Mouse (Mus musculus) MEL (cell line): ENCODE measurements around the gene Ddit4l. TPM values are rescaled to one million over a fixed set of nuclear protein-coding genes. Genes with fewer than 3 reads are reported as not detected.

Source experiments
- DNase-seq: peaks from one replicate; pipeline ENCODE4 v3.0.0; 2011; ENCODE audit warnings: low read depth, low spot score
- H3K27ac ChIP-seq: 2 replicates; pipeline ENCODE4 v1.5.1; 2012; ENCODE audit warnings: low read depth, mild to moderate bottlenecking, control low read depth, low read length, moderate library complexity; ENCODE audit not compliant: control insufficient read depth
- H3K27me3 ChIP-seq, 2 experiments: fragments of 150-350 bp in 1 of 2; sonication (generic) in 1 of 2; 2 replicates each; pipeline ENCODE4 v1.6.1; 2012; ENCODE audit warnings: low read length in 2 of 2, mild to moderate bottlenecking in 2 of 2, improper control_type of control experiment in 1 of 2, moderate library complexity in 1 of 2; ENCODE audit not compliant: insufficient read depth in 2 of 2, control insufficient read depth in 1 of 2
- H3K36me3 ChIP-seq, 2 experiments: 2 replicates each; pipeline ENCODE4 v1.6.1; 2012 to 2014; ENCODE audit warnings: low read length in 2 of 2, improper control_type of control experiment in 1 of 2, inconsistent platforms in 1 of 2, mild to moderate bottlenecking in 1 of 2; ENCODE audit not compliant: insufficient read depth in 2 of 2, control insufficient read depth in 1 of 2
- H3K4me1 ChIP-seq, 2 experiments: fragments of 150-350 bp in 1 of 2; sonication (generic) in 1 of 2; 2 replicates each; pipeline ENCODE4 v1.6.1; 2012; ENCODE audit warnings: low read length in 2 of 2, improper control_type of control experiment in 1 of 2, mild to moderate bottlenecking in 1 of 2; ENCODE audit not compliant: insufficient read depth in 2 of 2, control insufficient read depth in 1 of 2
- H3K4me3 ChIP-seq, 2 experiments: fragments of 150-350 bp in 1 of 2; sonication (generic) in 1 of 2; 2 replicates each; pipeline ENCODE4 v1.5.1; 2012; ENCODE audit warnings: low read depth in 2 of 2, low read length in 2 of 2, mild to moderate bottlenecking in 2 of 2, moderate library complexity in 2 of 2, control low read depth in 1 of 2, improper control_type of control experiment in 1 of 2; ENCODE audit not compliant: control insufficient read depth in 1 of 2, insufficient read depth in 1 of 2
- H3K79me2 ChIP-seq: 2 replicates; pipeline ENCODE4 v1.6.1; 2012; ENCODE audit warnings: mild to moderate bottlenecking, low read length, moderate library complexity; ENCODE audit not compliant: control insufficient read depth, poor library complexity, insufficient read depth
- H3K9ac ChIP-seq: 2 replicates; pipeline ENCODE4 v1.6.1; 2012; ENCODE audit warnings: low read depth, mild to moderate bottlenecking, control low read depth, low read length, moderate library complexity; ENCODE audit not compliant: control insufficient read depth, poor library complexity, severe bottlenecking
- H3K9me3 ChIP-seq: fragments of 150-350 bp; sonication (generic); replicated peaks from 2 replicates; pipeline ENCODE4 v1.6.1; 2012; ENCODE audit warnings: mild to moderate bottlenecking, low read length, improper control_type of control experiment, moderate library complexity; ENCODE audit not compliant: insufficient read depth
- CHD1 ChIP-seq: IDR thresholded peaks from 2 replicates; pipeline ENCODE4 v1.6.1; 2012; ENCODE audit warnings: low read depth, mild to moderate bottlenecking, inconsistent platforms, low read length, improper control_type of control experiment
- CHD2 ChIP-seq: IDR thresholded peaks from 2 replicates; pipeline ENCODE4 v1.6.1; 2011; ENCODE audit warnings: low read length, improper control_type of control experiment
- EP300 ChIP-seq, 2 experiments: IDR thresholded peaks; 2 replicates each; pipeline ENCODE4 v1.6.1; 2011; ENCODE audit warnings: improper control_type of control experiment in 2 of 2, low read length in 2 of 2, low read depth in 1 of 2, mild to moderate bottlenecking in 1 of 2
- ETS1 ChIP-seq: IDR thresholded peaks from 2 replicates; pipeline ENCODE4 v1.6.1; 2012; ENCODE audit warnings: low read depth, mild to moderate bottlenecking, inconsistent platforms, low read length, improper control_type of control experiment, moderate library complexity
- HCFC1 ChIP-seq: IDR thresholded peaks from 2 replicates; pipeline ENCODE4 v1.6.1; 2012; ENCODE audit warnings: low read depth, mild to moderate bottlenecking, inconsistent platforms, low read length, improper control_type of control experiment, moderate library complexity
- MAFK ChIP-seq: IDR thresholded peaks from 2 replicates; pipeline ENCODE4 v1.6.1; 2011; ENCODE audit warnings: low read depth, mild to moderate bottlenecking, low read length, improper control_type of control experiment, borderline replicate concordance
- MAX ChIP-seq: IDR thresholded peaks from 2 replicates; pipeline ENCODE4 v1.6.1; 2011; ENCODE audit warnings: low read length, improper control_type of control experiment
- MEF2A ChIP-seq: IDR thresholded peaks from 2 replicates; pipeline ENCODE4 v1.6.1; 2014; ENCODE audit warnings: low read depth, mild to moderate bottlenecking, inconsistent platforms, low read length, improper control_type of control experiment; ENCODE audit not compliant: poor library complexity, insufficient replicate concordance, severe bottlenecking; ENCODE audit errors: extremely low read depth
- MYB ChIP-seq: IDR thresholded peaks from 2 replicates; pipeline ENCODE4 v1.6.1; 2011; ENCODE audit warnings: mild to moderate bottlenecking, low read depth, low read length, improper control_type of control experiment
- MYC ChIP-seq: IDR thresholded peaks from 2 replicates; pipeline ENCODE4 v1.6.1; 2011; ENCODE audit warnings: low read depth, mild to moderate bottlenecking, low read length, improper control_type of control experiment, moderate library complexity
- NRF1 ChIP-seq: IDR thresholded peaks from 2 replicates; pipeline ENCODE4 v1.6.1; 2014; ENCODE audit warnings: low read depth, mild to moderate bottlenecking, inconsistent platforms, low read length, improper control_type of control experiment, moderate library complexity; ENCODE audit not compliant: poor library complexity, insufficient read depth, severe bottlenecking
- POLR2A ChIP-seq, 2 experiments: IDR thresholded peaks; 2 replicates each; pipeline ENCODE4 v1.6.1; 2011 to 2012; ENCODE audit warnings: low read length in 2 of 2, mild to moderate bottlenecking in 2 of 2, control low read depth in 1 of 2, improper control_type of control experiment in 1 of 2, low read depth in 1 of 2, moderate library complexity in 1 of 2; ENCODE audit not compliant: control insufficient read depth in 1 of 2, insufficient read depth in 1 of 2, poor library complexity in 1 of 2
- SIN3A ChIP-seq: IDR thresholded peaks from 2 replicates; pipeline ENCODE4 v1.6.1; 2012; ENCODE audit warnings: low read length, improper control_type of control experiment, inconsistent platforms
- SMC3 ChIP-seq: IDR thresholded peaks from 2 replicates; pipeline ENCODE4 v1.6.1; 2011; ENCODE audit warnings: low read depth, low read length, improper control_type of control experiment
- TAL1 ChIP-seq: IDR thresholded peaks from 2 replicates; pipeline ENCODE4 v1.6.1; 2012; ENCODE audit warnings: mild to moderate bottlenecking, inconsistent platforms, low read length, moderate library complexity, mixed read lengths
- TCF12 ChIP-seq: IDR thresholded peaks from 2 replicates; pipeline ENCODE4 v1.6.1; 2014; ENCODE audit warnings: low read depth, mild to moderate bottlenecking, inconsistent platforms, low read length, improper control_type of control experiment, moderate library complexity
- UBTF ChIP-seq: IDR thresholded peaks from 2 replicates; pipeline ENCODE4 v1.6.1; 2012; ENCODE audit warnings: low read depth, mild to moderate bottlenecking, inconsistent platforms, low read length, improper control_type of control experiment, moderate library complexity, borderline replicate concordance; ENCODE audit not compliant: insufficient read depth
- ZC3H11A ChIP-seq: IDR thresholded peaks from 2 replicates; pipeline ENCODE4 v1.6.1; 2012; ENCODE audit warnings: low read depth, mild to moderate bottlenecking, inconsistent platforms, low read length, improper control_type of control experiment
- ZKSCAN1 ChIP-seq: IDR thresholded peaks from 2 replicates; pipeline ENCODE4 v1.6.1; 2012; ENCODE audit warnings: low read depth, mild to moderate bottlenecking, inconsistent platforms, low read length, improper control_type of control experiment, moderate library complexity
- ZMIZ1 ChIP-seq: IDR thresholded peaks from 2 replicates; pipeline ENCODE4 v1.6.1; 2012; ENCODE audit warnings: low read depth, mild to moderate bottlenecking, inconsistent platforms, low read length, improper control_type of control experiment, moderate library complexity
- polyA plus RNA-seq, 2 experiments: library from polyadenylated mRNA; stranded (reverse) in 1 of 2; unstranded in 1 of 2; fragments of >175 nt in 1 of 2; fragments of >200 nt in 1 of 2; gene quantifications; 2 replicates each; pipeline versions ENCODE4 v1.2.1 to v1.2.4; 2012; ENCODE audit warnings: low replicate concordance in 2 of 2, low read depth in 1 of 2; ENCODE audit not compliant: insufficient read length in 2 of 2, insufficient read depth in 1 of 2, missing spikeins in 1 of 2
- total RNA-seq: library from RNA; depleted of rRNA; stranded (reverse); fragments of 300-350 nt; gene quantifications from 2 replicates; pipeline ENCODE4 v1.2.3, GENCODE M21; 2012

Ddit4l gene
- total and polyA plus RNA-seq, 3 experiments = not detected

- no peak overlapping the region for H3K9ac ChIP-seq
- H3K9me3 ChIP-seq = no peaks in the 10 kb centered on the region
- H3K4me1 ChIP-seq = no peaks in the 10 kb centered on the region
- no peak overlapping the region for H3K27ac ChIP-seq
- TF ChIP-seq UBTF (no peak), CHD2 (no peak), NRF1 (no peak), TAL1 (no peak), MYC (no peak), MAX (no peak), HCFC1 (no peak), ZMIZ1 (no peak), MYB (no peak), TCF12 (no peak), SIN3A (no peak), ZKSCAN1 (no peak), ZC3H11A (no peak), MAFK (no peak)
- no peaks in the 10 kb centered on the region for H3K36me3 ChIP-seq
- H3K4me3 ChIP-seq = no peak overlapping the region
- DNase-seq = no peak
- H3K79me2 ChIP-seq = no peaks in the 10 kb centered on the region
- H3K27me3 ChIP-seq = no peaks in the 10 kb centered on the region
These were observed 679 bp downstream of the Ddit4l start for GRCm38 (mm10) chr3:137622091-137622490.

- no peak overlapping the region for H3K27ac ChIP-seq
- TF ChIP-seq MYC (no peak), CHD2 (no peak), SMC3 (no peak), MEF2A (no peak), POLR2A (IDR thresholded peaks at IDR 0.05; ENCODE audit: control insufficient read depth in 1 of 2, insufficient read depth in 1 of 2, low read depth in 1 of 2, low read length in 2 of 2, poor library complexity in 1 of 2) (no peak), EP300 (IDR thresholded peaks at IDR 0.05; ENCODE audit: low read depth in 1 of 2, low read length in 2 of 2) (no peak), ETS1 (no peak), CHD1 (no peak)
- TF ChIP-seq, all 39 proteins: peak for 0
- H3K9ac ChIP-seq = no peak overlapping the region
- no peak for DNase-seq
- H3K4me3 ChIP-seq = no peak overlapping the region
- no peaks in the 10 kb centered on the region for H3K79me2 ChIP-seq
- no peaks in the 10 kb centered on the region for H3K9me3 ChIP-seq
- H3K36me3 ChIP-seq = no peaks in the 10 kb centered on the region
- H3K27me3 ChIP-seq = no peaks in the 10 kb centered on the region; a peak in 1 of 4 replicates
- H3K4me1 ChIP-seq = no peaks in the 10 kb centered on the region
These were observed 1.6 kb downstream of the Ddit4l start for GRCm38 (mm10) chr3:137622895-137623580.
